Mouse (Mus musculus) ES-E14 (cell line): Measurements from ENCODE around the gene Mtor. TPM values are rescaled to one million over a fixed set of nuclear protein-coding genes. Genes with fewer than 3 reads are reported as not detected.

Experiments used
- DNase-seq: peaks from one replicate; pipeline ENCODE4 v3.0.0-alpha.2; 2013; ENCODE audit warnings: low read depth, low spot score
- H3K27ac ChIP-seq: 2 replicates; pipeline ENCODE4 v1.5.1; 2012; ENCODE audit warnings: low read depth, mild to moderate bottlenecking, low read length, moderate library complexity, mixed read lengths; ENCODE audit not compliant: poor library complexity, insufficient read depth, severe bottlenecking
- H3K36me3 ChIP-seq: 2 replicates; pipeline ENCODE4 v1.6.1; 2012; ENCODE audit warnings: mild to moderate bottlenecking, low read length, moderate library complexity, mixed read lengths; ENCODE audit not compliant: control insufficient read depth, poor library complexity, insufficient read depth, severe bottlenecking
- H3K4me1 ChIP-seq, 2 experiments: fragments of 150-350 bp in 1 of 2; sonication (generic) in 1 of 2; 2 replicates each; pipeline ENCODE4 v1.6.1; 2012; ENCODE audit warnings: low read length in 2 of 2, mild to moderate bottlenecking in 1 of 2, mixed read lengths in 1 of 2; ENCODE audit not compliant: control insufficient read depth in 2 of 2, insufficient read depth in 2 of 2, poor library complexity in 1 of 2
- H3K4me3 ChIP-seq, 2 experiments: fragments of 150-350 bp in 1 of 2; sonication (generic) in 1 of 2; 2 replicates each; pipeline ENCODE4 v1.5.1; 2012; ENCODE audit warnings: low read length in 2 of 2, low read depth in 1 of 2, mild to moderate bottlenecking in 1 of 2, mixed read lengths in 1 of 2; ENCODE audit not compliant: insufficient read depth in 1 of 2, poor library complexity in 1 of 2, severe bottlenecking in 1 of 2
- H3K9ac ChIP-seq: 2 replicates; pipeline ENCODE4 v1.6.1; 2012; ENCODE audit warnings: low read depth, mild to moderate bottlenecking, low read length, mixed read lengths; ENCODE audit not compliant: poor library complexity, insufficient read depth, severe bottlenecking
- H3K9me3 ChIP-seq: fragments of 150-350 bp; sonication (generic); 2 replicates; pipeline ENCODE4 v1.6.1; 2012; ENCODE audit warnings: low read depth, mild to moderate bottlenecking, low read length; ENCODE audit not compliant: control insufficient read depth, insufficient read depth
- CHD2 ChIP-seq: IDR thresholded peaks from 2 replicates; pipeline ENCODE4 v1.6.1; 2014; ENCODE audit warnings: mild to moderate bottlenecking, low read depth, low read length, inconsistent platforms
- HCFC1 ChIP-seq: IDR thresholded peaks from 2 replicates; pipeline ENCODE4 v1.6.1; 2012; ENCODE audit warnings: low read length, inconsistent platforms, borderline replicate concordance; ENCODE audit not compliant: insufficient read depth
- MAFK ChIP-seq: IDR thresholded peaks from 2 replicates; pipeline ENCODE4 v1.6.1; 2014; ENCODE audit warnings: mild to moderate bottlenecking, low read depth, low read length, inconsistent platforms; ENCODE audit not compliant: insufficient read depth
- ZC3H11A ChIP-seq: IDR thresholded peaks from 2 replicates; pipeline ENCODE4 v1.6.1; 2012; ENCODE audit warnings: low read depth, mild to moderate bottlenecking, inconsistent platforms, low read length, borderline replicate concordance
- ZNF384 ChIP-seq: IDR thresholded peaks from 2 replicates; pipeline ENCODE4 v1.6.1; 2012; ENCODE audit warnings: low read depth, low read length, inconsistent platforms
- in situ Hi-C, 2 experiments: fragments of 600-800 bp; cut with MboI; formaldehyde crosslinking; loops; one replicate each; pipeline ENCODE4 v1.15.1; 2025; ENCODE audit warnings: low sequenced_read_pairs in 2 of 2, inconsistent platforms in 1 of 2; ENCODE audit not compliant: unreplicated experiment in 2 of 2
- total RNA-seq: library from RNA; depleted of rRNA; stranded (reverse); fragments of 300-350 nt; gene quantifications from 2 replicates; pipeline ENCODE4 v1.2.3, GENCODE M21; 2012

Gene Mtor
- total RNA-seq, 1 experiment = 37.6 TPM

DNA sequence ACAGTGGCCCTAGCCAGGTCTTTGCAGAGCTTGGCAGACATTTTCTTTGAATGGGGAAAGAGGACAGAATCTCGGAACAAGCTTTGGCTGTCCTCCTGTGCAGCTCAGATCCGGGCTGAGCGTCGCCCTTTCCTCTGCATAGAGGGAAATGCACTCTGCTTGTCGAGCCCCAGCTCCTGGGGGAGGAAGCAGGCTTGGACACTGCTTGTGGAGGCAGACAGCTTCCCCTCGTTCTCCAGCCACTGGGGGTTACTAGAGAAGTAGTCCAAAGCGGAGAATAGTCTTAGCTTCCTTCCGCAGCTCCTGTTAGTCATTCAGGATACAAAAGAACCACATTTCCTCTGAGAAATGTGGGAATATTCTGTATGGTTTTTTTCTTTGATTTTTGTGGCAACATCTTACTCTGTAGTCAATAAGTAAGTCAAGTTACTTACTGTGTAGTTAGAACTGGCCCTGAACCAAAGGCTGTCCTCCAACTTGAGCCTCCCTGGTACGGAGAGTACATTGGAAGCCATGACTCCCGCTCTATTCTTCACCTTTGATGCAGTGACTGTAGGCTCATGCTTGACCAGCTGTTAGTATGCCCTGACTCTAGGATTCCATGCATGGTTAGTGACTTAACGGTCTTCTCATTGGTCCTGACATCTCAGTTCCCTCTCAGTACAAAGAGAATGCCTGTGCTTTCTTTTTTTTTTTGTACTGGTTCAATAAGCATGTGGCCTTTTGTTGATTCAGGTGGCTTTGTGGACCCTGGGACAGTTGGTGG, 21.3 kb downstream of the Mtor start:
- H3K27ac ChIP-seq = no peak overlapping the region
- no peak overlapping the region for H3K9ac ChIP-seq
- in situ Hi-C loops = no loop called here
- H3K9me3 ChIP-seq = no peaks in the 10 kb centered on the region
- peaks cover 0 to 7% of the 10 kb centered on the region in 2 experiments; a peak in 1 of 4 replicates for H3K4me1 ChIP-seq
- no peak overlapping the region for H3K4me3 ChIP-seq
- TF ChIP-seq CHD2 (no peak), HCFC1 (no peak), MAFK (no peak), ZC3H11A (no peak), ZNF384 (no peak)
- no peak for DNase-seq
- H3K36me3 ChIP-seq = peaks cover 55% of the 10 kb centered on the region

DNA sequence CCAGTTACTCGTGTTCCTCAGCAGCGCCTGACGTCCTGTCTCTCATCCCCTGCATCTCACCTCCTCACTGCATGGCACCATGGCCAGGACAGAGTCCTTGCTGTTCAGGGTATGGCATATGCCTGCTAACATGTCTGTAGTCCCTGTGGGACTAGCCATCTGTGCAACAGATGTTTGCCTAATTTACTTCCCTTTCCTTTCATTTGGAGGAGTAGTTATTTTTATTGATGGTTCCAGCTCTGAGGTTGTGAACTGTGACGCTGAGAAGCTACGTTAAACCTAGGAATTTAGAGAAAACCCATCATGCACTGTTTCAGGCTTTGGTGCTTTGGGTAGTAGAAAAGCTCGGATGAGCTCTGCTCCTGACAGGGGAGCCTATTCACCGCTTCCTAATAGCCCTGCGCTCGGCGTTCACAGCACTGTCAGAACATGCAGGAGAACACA, 23.0 kb downstream of the Mtor start:
- Histone ChIP-seq H3K36me3 (peaks cover 54% of the 10 kb centered on the region), H3K9ac (no peak overlapping the region), H3K27ac (no peak overlapping the region; the same call in 1 of the 2 replicates), H3K4me1 (peaks cover 0 to 7% of the 10 kb centered on the region in 2 experiments; a peak in 1 of 4 replicates), H3K9me3 (no peaks in the 10 kb centered on the region), H3K4me3 (no peak overlapping the region)
- in situ Hi-C loops = no loop called here
- no peak for DNase-seq
- TF ChIP-seq ZC3H11A = no peak
- TF ChIP-seq ZNF384 = no peak

DNA sequence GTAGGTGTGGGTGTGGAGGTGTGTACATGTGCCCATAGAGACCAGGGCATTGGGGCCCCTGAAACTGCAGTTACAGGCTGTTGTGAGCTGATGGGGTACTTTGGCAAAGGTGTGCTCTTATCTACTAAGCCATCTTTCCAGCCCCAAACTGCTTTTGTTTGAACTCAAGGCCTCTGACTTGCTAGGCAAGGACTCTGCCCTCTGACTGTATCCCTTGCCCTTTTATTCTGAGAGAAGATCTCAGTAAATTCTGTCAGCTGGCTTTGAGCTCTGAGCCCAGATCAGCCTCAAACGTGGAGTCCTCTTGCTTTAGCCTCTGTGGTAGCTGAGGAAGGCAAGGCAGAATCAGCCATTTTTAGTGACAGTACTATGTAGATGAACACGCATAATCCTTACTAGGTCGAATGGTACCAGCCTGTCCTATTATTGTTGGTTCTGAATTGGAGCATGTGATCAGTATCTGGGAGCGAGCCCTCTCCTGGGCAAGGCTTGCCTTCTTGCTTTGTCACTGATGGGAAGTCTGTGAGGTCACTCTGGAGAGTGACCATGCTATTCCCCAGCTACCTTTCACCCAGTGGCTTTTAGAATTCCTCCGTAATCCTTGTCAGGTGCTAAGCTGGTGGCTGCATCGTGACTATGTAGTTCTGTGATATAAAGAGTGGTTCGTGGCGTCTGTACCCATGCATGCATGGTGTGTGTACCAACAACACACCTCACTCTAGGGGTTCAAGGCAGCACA, 24.2 kb downstream of the Mtor start:
- in situ Hi-C loops = no loop called here
- Histone ChIP-seq H3K4me3 (no peak overlapping the region), H3K4me1 (peaks cover 0 to 5% of the 10 kb centered on the region in 2 experiments; a peak in 1 of 4 replicates), H3K9ac (no peak overlapping the region), H3K9me3 (no peaks in the 10 kb centered on the region), H3K27ac (no peak overlapping the region), H3K36me3 (peaks cover 51% of the 10 kb centered on the region)
- TF ChIP-seq CHD2 (no peak), ZC3H11A (no peak), MAFK (no peak), HCFC1 (no peak), ZNF384 (no peak)
- DNase-seq = no peak

DNA sequence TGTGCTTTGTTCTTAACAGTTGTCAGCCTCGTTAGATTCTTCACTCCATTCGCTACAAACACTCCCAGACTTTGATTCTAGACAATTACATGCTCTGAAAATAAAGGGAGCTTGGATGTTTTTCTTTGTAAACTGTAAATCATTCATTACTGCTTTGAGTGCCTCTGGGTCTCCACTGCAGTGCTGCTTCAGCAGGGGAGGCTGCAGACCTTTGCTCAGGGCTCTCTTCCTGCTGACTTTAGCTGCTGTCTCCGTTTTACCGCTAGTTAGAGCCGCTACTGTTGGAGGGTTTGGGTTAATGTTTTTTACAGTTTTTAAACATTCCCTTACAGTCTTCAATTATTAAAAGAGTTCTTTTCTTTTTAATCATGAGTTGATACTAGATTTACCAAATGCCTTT, 25.1 kb downstream of the Mtor start:
- Histone ChIP-seq H3K4me3 (no peak overlapping the region), H3K4me1 (0 out of 4 replicates have a peak, but pooled peaks cover 0 to 2% of the 10 kb centered on the region in 2 experiments), H3K27ac (no peak overlapping the region), H3K9ac (no peak overlapping the region), H3K36me3 (peaks cover 49% of the 10 kb centered on the region), H3K9me3 (no peaks in the 10 kb centered on the region)
- in situ Hi-C loops = no loop called here
- TF ChIP-seq MAFK (no peak), HCFC1 (no peak), CHD2 (no peak), ZNF384 (no peak), ZC3H11A (no peak)
- no peak for DNase-seq
